Mouse (Mus musculus): ENCODE data around the gene Oas1d.

The Oas1d gene

GRCm38 (mm10) chr5:120968799-120969198 lies 54.5 kb downstream of the Oas1d start:
- DNase-seq (ENCODE audit: low read depth, low spot score), result no peak

- no peak for DNase-seq (ENCODE audit: low read depth, low spot score)
Observed at GRCm38 (mm10) chr5:120969703-120970102, 55.4 kb downstream of the Oas1d start.
